Mouse (Mus musculus) myocyte (in vitro differentiated cells): Measurements from ENCODE around the gene Agpat1.

ENCODE experiments used
- CEBPB ChIP-seq: IDR thresholded peaks from 2 replicates; pipeline ENCODE4 v1.6.1; 2011; ENCODE audit warnings: mild to moderate bottlenecking, moderate library complexity; ENCODE audit not compliant: poor library complexity, insufficient read depth, severe bottlenecking
- MAX ChIP-seq: IDR thresholded peaks from one replicate; pipeline ENCODE4 v1.6.1; 2011; ENCODE audit warnings: low read depth, mild to moderate bottlenecking, control low read depth
- POLR2AphosphoS2 ChIP-seq: IDR thresholded peaks from one replicate; pipeline ENCODE4 v1.6.1; 2011; ENCODE audit warnings: low read depth, control low read depth; ENCODE audit not compliant: insufficient read length
- TCF12 ChIP-seq: IDR thresholded peaks from one replicate; pipeline ENCODE4 v1.6.1; 2011; ENCODE audit warnings: mild to moderate bottlenecking, control low read depth; ENCODE audit not compliant: poor library complexity, insufficient read depth, severe bottlenecking

DNA sequence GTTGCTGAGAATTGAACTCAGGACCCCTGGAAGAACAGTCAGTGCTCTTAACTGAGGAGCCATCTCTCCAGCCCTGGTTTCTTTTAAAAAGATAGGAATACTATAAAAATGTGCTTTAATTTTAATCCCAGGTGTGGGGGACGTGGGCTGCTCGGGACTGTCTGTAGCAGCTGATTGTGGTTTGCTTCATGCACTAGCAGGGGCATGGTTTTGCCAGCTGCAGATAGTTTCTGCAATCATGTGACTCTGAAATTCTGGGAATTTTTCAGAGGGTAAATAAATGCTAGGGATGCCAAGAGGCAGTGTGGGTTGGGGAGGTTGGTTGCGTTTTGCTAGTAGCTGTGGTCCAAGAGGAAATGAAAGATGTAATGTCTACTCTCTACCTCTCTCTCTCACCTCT, 37.9 kb downstream of the Agpat1 start:
- TF ChIP-seq TCF12, result peak; percentile 69
- no peak for TF ChIP-seq MAX
- no peak for TF ChIP-seq POLR2AphosphoS2
- TF ChIP-seq CEBPB, result no peak
